Mouse (Mus musculus): ENCODE data around the gene Col8a1. TPM values are rescaled to one million over a fixed set of nuclear protein-coding genes. Genes with fewer than 3 reads are reported as not detected.

The Col8a1 gene
- total RNA-seq (2023) = not detected in 4 replicates

GRCm38 (mm10) chr16:57754526-57755125, at the start of gene Col8a1:
Gene Col8a1, minus strand, starts transcription at chr16:57754737.

GRCm38 (mm10) chr16:57606444-57607227, 147.9 kb downstream of the Col8a1 start, which contains the start of gene Cmss1:
Gene Cmss1, minus strand, starts transcription at chr16:57606864.

Other genes with a start within 250 kb of the Col8a1 start
- gene Cmss1, start 147.9 kb downstream of the Col8a1 start, total RNA-seq (2023) = 10.0 to 14.0 TPM (median 12.2 TPM) in 4 replicates